Mouse (Mus musculus) hindbrain, embryonic 16.5 days (tissue): ENCODE results near the gene Plekha5. TPM values are rescaled to one million over a fixed set of nuclear protein-coding genes. Genes with fewer than 3 reads are reported as not detected.
A peak's percentile ranks its signal among the peaks of the same experiment; 100 is the strongest.

Experiments used
- ATAC-seq: fragments of 200-750 bp; cut with Nextera tagmentation; 2 replicates; pipeline ENCODE4 v1.8.0; 2017; ENCODE audit warnings: moderate TSS enrichment, moderate library complexity
- H3K27ac ChIP-seq: fragments of 300-500 bp; sonication (generic); 2 replicates; pipeline ENCODE4 v1.5.1; 2014; ENCODE audit warnings: low read depth, mild to moderate bottlenecking, control low read depth, low read length, moderate library complexity
- H3K27me3 ChIP-seq: fragments of 300-500 bp; sonication (generic); replicated peaks from 2 replicates; pipeline ENCODE4 v1.6.1; 2014; ENCODE audit warnings: low read length; ENCODE audit not compliant: control insufficient read depth, insufficient read depth
- H3K36me3 ChIP-seq: fragments of 300-500 bp; sonication (generic); 2 replicates; pipeline ENCODE4 v1.6.1; 2014; ENCODE audit warnings: mild to moderate bottlenecking, low read length, moderate library complexity, mixed read lengths; ENCODE audit not compliant: control insufficient read depth, insufficient read depth
- H3K4me1 ChIP-seq: fragments of 300-500 bp; sonication (generic); 2 replicates; pipeline ENCODE4 v1.6.1; 2014; ENCODE audit warnings: low read depth, low read length; ENCODE audit not compliant: control insufficient read depth, insufficient read depth
- H3K4me2 ChIP-seq: fragments of 300-500 bp; sonication (generic); 2 replicates; pipeline ENCODE4 v1.6.1; 2014; ENCODE audit warnings: mild to moderate bottlenecking, low read length, control low read depth, moderate library complexity
- H3K4me3 ChIP-seq: fragments of 300-500 bp; sonication (generic); 2 replicates; pipeline ENCODE4 v1.5.1; 2014; ENCODE audit warnings: mild to moderate bottlenecking, low read length, control low read depth, moderate library complexity
- H3K9ac ChIP-seq: fragments of 300-500 bp; sonication (generic); 2 replicates; pipeline ENCODE4 v1.6.1; 2014; ENCODE audit warnings: low read depth, mild to moderate bottlenecking, control low read depth, low read length, moderate library complexity
- H3K9me3 ChIP-seq: fragments of 300-500 bp; sonication (generic); 2 replicates; pipeline ENCODE4 v1.6.1; 2014; ENCODE audit warnings: mild to moderate bottlenecking, low read length, moderate library complexity; ENCODE audit not compliant: control insufficient read depth
- WGBS: fragments of 180-500 bp; shearing (Covaris S2); extraction: QIAGEN DNeasy Blood & Tissue Kit; methylation state at CpG from one replicate; pipeline ENCODE4 v1.1.7; 2014; 5-methylcytosine and 5-hydroxymethylcytosine counted together
- polyA plus RNA-seq: library from polyadenylated mRNA; unstranded; fragments of >200 nt; fragmentation: Nextera tagmentation; extraction: Ambion mirVana; gene quantifications from 2 replicates; pipeline ENCODE4 v1.2.1, GENCODE M21; 2015

Gene Plekha5
- polyA plus RNA-seq, 1 experiment from 2014 or later, result 31.2 TPM

- ATAC-seq, result peak; percentile 65; the same call in 1 of the 2 replicates
- Histone ChIP-seq H3K4me1 (no peaks in the 10 kb centered on the region), H3K4me2 (no peak overlapping the region), H3K4me3 (no peak overlapping the region), H3K9ac (no peak overlapping the region), H3K9me3 (no peaks in the 10 kb centered on the region), H3K36me3 (no peaks in the 10 kb centered on the region), H3K27ac (no peak overlapping the region), H3K27me3 (no peaks in the 10 kb centered on the region)
- 71% methylated on average over 13 of the region's 13 CpGs for WGBS
These were observed 188.1 kb downstream of the Plekha5 start for GRCm38 (mm10) chr6:140611893-140612473.

- WGBS, result 85% methylated on average over 3 of the region's 3 CpGs
- ATAC-seq, result no peak
- Histone ChIP-seq H3K9me3 (no peaks in the 10 kb centered on the region), H3K4me1 (no peaks in the 10 kb centered on the region), H3K4me2 (no peak overlapping the region), H3K36me3 (no peaks in the 10 kb centered on the region), H3K27me3 (no peaks in the 10 kb centered on the region), H3K9ac (no peak overlapping the region), H3K4me3 (no peak overlapping the region), H3K27ac (no peak overlapping the region)
These were observed 190.0 kb downstream of the Plekha5 start for GRCm38 (mm10) chr6:140613822-140614221.

GRCm38 (mm10) chr6:140614711-140615110 is 190.9 kb downstream of the Plekha5 start:
- no peaks in the 10 kb centered on the region for H3K36me3 ChIP-seq
- H3K4me3 ChIP-seq, result no peak overlapping the region
- no peaks in the 10 kb centered on the region for H3K9me3 ChIP-seq
- H3K4me2 ChIP-seq, result no peak overlapping the region
- 91% methylated on average over 11 of the region's 11 CpGs for WGBS
- ATAC-seq, result no peak
- no peaks in the 10 kb centered on the region for H3K4me1 ChIP-seq
- H3K27ac ChIP-seq, result no peak overlapping the region
- H3K9ac ChIP-seq, result no peak overlapping the region
- H3K27me3 ChIP-seq, result no peaks in the 10 kb centered on the region

- peaks cover 10% of the 10 kb centered on the region for H3K4me1 ChIP-seq
- no peak overlapping the region for H3K27ac ChIP-seq
- no peak overlapping the region for H3K4me3 ChIP-seq
- H3K4me2 ChIP-seq, result no peak overlapping the region
- H3K9me3 ChIP-seq, result no peaks in the 10 kb centered on the region
- ATAC-seq, result no peak
- no peaks in the 10 kb centered on the region for H3K27me3 ChIP-seq
- H3K36me3 ChIP-seq, result no peaks in the 10 kb centered on the region
- H3K9ac ChIP-seq, result no peak overlapping the region
- WGBS, result 66% methylated on average over 13 of the region's 13 CpGs
These were observed 196.9 kb downstream of the Plekha5 start for GRCm38 (mm10) chr6:140620531-140621349.

GRCm38 (mm10) chr6:140621622-140622021 is 197.8 kb downstream of the Plekha5 start:
- H3K4me2 ChIP-seq, result no peak overlapping the region

GRCm38 (mm10) chr6:140622391-140623225 is 198.8 kb downstream of the Plekha5 start, which contains the start of gene Aebp2:
Gene Aebp2 (plus strand): TSS chr6:140622663.
- WGBS, result 47% methylated on average over 30 of the region's 30 CpGs

More at GRCm38 (mm10) chr6:140621622-140622021, 197.8 kb downstream of the Plekha5 start:
- H3K27me3 ChIP-seq, result no peaks in the 10 kb centered on the region
- ATAC-seq, result no peak
- 97% methylated on average over 1 of the region's 1 CpGs for WGBS
- no peak overlapping the region for H3K4me3 ChIP-seq
- H3K27ac ChIP-seq, result no peak overlapping the region
- H3K9ac ChIP-seq, result no peak overlapping the region
- H3K4me1 ChIP-seq, result peaks cover 18% of the 10 kb centered on the region
- H3K36me3 ChIP-seq, result no peaks in the 10 kb centered on the region
- no peaks in the 10 kb centered on the region for H3K9me3 ChIP-seq

GRCm38 (mm10) chr6:140623226-140624095 is 199.6 kb downstream of the Plekha5 start:
- Histone ChIP-seq H3K9me3 (no peaks in the 10 kb centered on the region), H3K4me2 (peak overlapping the region; percentile 77), H3K9ac (peak overlapping the region; percentile 97), H3K36me3 (no peaks in the 10 kb centered on the region), H3K27me3 (no peaks in the 10 kb centered on the region), H3K4me3 (peak overlapping the region; percentile 95), H3K27ac (peak overlapping the region; percentile 99), H3K4me1 (peaks cover 29% of the 10 kb centered on the region)
- peak; percentile 94 for ATAC-seq
- under 1% methylated on average over 73 of the region's 117 CpGs for WGBS

More at GRCm38 (mm10) chr6:140622391-140623225, 198.8 kb downstream of the Plekha5 start, which contains the start of gene Aebp2:
- Histone ChIP-seq H3K9ac (peak within 1 kb of the TSS; percentile 97), H3K4me1 (peaks cover 25% of the 10 kb centered on the region), H3K4me2 (peak within 1 kb of the TSS; percentile 71), H3K27ac (peak within 1 kb of the TSS; percentile 99), H3K36me3 (no peaks in the 10 kb centered on the region), H3K27me3 (no peaks in the 10 kb centered on the region), H3K4me3 (peak within 1 kb of the TSS; percentile 95), H3K9me3 (no peaks in the 10 kb centered on the region)
- peak; percentile 9; the same call in 1 of the 2 replicates for ATAC-seq
